Mouse (Mus musculus): ENCODE results near the gene Nell1. TPM values are rescaled to one million over a fixed set of nuclear protein-coding genes. Genes with fewer than 3 reads are reported as not detected.

The Nell1 gene
- total and polyA plus RNA-seq, 2 experiments from 2014 or later, result 56.9 to 68.7 TPM

DNA sequence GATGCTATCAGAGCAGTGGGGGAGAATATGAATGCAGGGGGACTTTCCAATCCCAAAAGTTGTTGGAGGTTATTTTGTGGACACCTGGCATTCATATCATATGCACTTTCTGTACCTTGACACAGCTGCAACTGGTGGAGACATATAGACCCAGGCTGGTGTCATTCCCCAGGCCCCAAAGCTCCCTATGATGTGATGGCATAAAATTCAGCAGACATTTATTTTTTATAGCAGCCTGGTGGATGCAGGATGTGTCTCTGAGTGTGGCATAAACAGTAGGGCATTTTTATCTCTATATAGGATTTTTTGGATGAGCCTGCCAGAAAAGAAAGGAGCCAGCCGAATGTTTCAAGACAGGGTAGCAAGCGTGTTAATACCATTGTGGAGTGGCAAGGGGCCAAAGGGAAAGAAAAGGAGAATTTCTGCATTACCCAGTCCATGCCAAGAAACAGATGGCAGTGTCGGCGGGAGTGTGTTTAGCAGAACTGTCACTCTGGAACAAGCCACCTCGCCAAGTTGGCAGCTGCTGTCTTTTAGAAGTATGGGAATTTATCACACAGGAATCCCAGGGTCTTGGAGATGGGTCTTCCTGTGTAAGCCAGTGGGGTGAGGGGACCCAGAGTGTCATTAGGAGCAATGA is 267.1 kb downstream of the Nell1 start:
- no peak; the same call in 1 of the 2 replicates for ATAC-seq (ENCODE audit: low FRiP score)

DNA sequence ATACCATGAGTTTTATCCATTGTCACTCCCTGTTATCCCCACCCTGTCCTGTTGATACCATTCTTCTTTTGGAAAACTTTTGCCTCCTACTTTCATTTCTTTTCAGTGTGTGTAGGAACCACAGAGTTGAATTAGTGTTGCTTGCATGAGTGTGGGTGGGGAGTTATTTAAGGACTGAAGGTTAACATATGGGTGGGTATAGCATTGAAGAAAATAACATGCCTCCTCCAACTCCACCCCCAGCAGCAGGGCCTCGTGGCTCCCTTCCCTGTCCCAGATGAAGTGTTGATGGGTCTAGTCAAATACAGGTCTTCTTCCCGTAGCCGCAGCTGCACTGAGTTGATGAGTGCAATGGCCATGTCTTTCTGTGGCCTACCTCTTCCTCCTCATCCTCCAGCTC is 278.5 kb downstream of the Nell1 start:
- ATAC-seq (ENCODE audit: low FRiP score) (no peak), DNase-seq (ENCODE audit: low spot score) (no peak)
- Histone ChIP-seq H3K4me2 (ENCODE audit: low read depth, low read length, poor library complexity, severe bottlenecking) (no peak overlapping the region), H3K4me3 (ENCODE audit: low read depth, low read length) (no peak overlapping the region), H3K36me3 (ENCODE audit: insufficient read depth, low read length) (no peaks in the 10 kb centered on the region), H3K27me3 (ENCODE audit: insufficient read depth, low read length) (no peaks in the 10 kb centered on the region), H3K9ac (replicated peaks; ENCODE audit: low read length, poor library complexity, severe bottlenecking) (no peak overlapping the region), H3K4me1 (ENCODE audit: insufficient read depth, low read length) (no peaks in the 10 kb centered on the region), H3K9me3 (ENCODE audit: low read length) (no peaks in the 10 kb centered on the region), H3K27ac (ENCODE audit: low read depth, low read length) (no peak overlapping the region)
- no peak for TF ChIP-seq CTCF (IDR thresholded peaks at IDR 0.05)
- 85% methylated on average over 3 of the region's 3 CpGs for WGBS

More for the DNA sequence above, 267.1 kb downstream of the Nell1 start:
- TF ChIP-seq CTCF (IDR thresholded peaks at IDR 0.05), result no peak
- Histone ChIP-seq H3K27ac (ENCODE audit: low read depth, low read length) (no peak overlapping the region), H3K9me3 (ENCODE audit: low read length) (no peaks in the 10 kb centered on the region), H3K9ac (replicated peaks; ENCODE audit: low read length, poor library complexity, severe bottlenecking) (no peak overlapping the region), H3K27me3 (ENCODE audit: insufficient read depth, low read length) (no peaks in the 10 kb centered on the region), H3K4me1 (ENCODE audit: insufficient read depth, low read length) (no peaks in the 10 kb centered on the region), H3K36me3 (ENCODE audit: insufficient read depth, low read length) (no peaks in the 10 kb centered on the region), H3K4me2 (ENCODE audit: low read depth, low read length, poor library complexity, severe bottlenecking) (no peak overlapping the region), H3K4me3 (ENCODE audit: low read depth, low read length) (no peak overlapping the region)
- peak; percentile 94 for DNase-seq (ENCODE audit: low spot score)
- 39% methylated on average over 5 of the region's 5 CpGs for WGBS

DNA sequence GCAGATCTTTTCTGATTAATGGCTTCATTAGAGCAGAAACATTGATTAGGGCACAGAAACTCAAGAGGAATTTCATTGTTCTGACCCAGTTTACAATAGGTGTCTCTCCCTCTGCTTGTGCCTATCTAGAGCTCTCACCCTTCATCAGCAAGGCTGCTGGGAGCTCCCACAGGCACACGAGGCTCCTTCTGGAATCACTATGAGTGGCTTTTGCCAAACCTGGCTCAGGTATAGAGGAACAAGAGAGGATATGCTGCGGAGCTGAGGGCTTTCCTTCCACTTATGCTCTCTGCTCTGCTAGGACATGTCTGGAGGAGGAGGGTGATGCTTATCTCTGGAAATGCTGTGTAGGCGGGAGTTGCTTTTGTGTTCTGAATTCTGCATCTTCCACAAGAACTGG is 285.4 kb downstream of the Nell1 start:
- ATAC-seq (ENCODE audit: low FRiP score), result no peak

DNA sequence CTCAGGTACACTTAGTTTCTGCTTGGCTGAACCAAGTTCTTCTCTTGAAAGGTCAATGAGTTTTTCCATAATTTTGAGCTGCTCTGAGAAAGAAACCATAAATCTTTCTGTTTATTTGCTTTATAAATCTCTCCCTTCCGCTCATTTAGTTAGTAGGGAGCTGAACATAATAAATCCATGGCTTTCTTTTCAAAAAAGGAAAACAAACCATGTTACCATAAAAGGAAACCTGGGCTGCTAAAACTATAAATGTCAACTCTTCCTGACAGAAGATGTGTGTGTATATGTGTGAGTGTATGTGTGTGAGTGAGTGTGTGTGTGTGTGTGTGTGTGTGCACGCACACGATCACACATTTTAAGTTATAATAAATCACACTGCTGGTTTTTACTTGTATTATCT is 320.8 kb downstream of the Nell1 start:
- no peak for ATAC-seq (ENCODE audit: low FRiP score)
- Histone ChIP-seq H3K9me3 (ENCODE audit: low read length) (no peaks in the 10 kb centered on the region), H3K4me1 (ENCODE audit: insufficient read depth, low read length) (no peaks in the 10 kb centered on the region)

More for the DNA sequence above, 285.4 kb downstream of the Nell1 start:
- TF ChIP-seq CTCF (IDR thresholded peaks at IDR 0.05), result no peak
- no peak overlapping the region for H3K4me2 ChIP-seq (ENCODE audit: low read depth, low read length, poor library complexity, severe bottlenecking)
- 69% methylated on average over 3 of the region's 3 CpGs for WGBS
- H3K9me3 ChIP-seq (ENCODE audit: low read length), result no peaks in the 10 kb centered on the region
- no peaks in the 10 kb centered on the region for H3K4me1 ChIP-seq (ENCODE audit: insufficient read depth, low read length)
- DNase-seq (ENCODE audit: low spot score), result no peak
- H3K9ac ChIP-seq (replicated peaks; ENCODE audit: low read length, poor library complexity, severe bottlenecking), result no peak overlapping the region
- H3K27me3 ChIP-seq (ENCODE audit: insufficient read depth, low read length), result no peaks in the 10 kb centered on the region
- H3K27ac ChIP-seq (ENCODE audit: low read depth, low read length), result no peak overlapping the region
- H3K36me3 ChIP-seq (ENCODE audit: insufficient read depth, low read length), result no peaks in the 10 kb centered on the region
- no peak overlapping the region for H3K4me3 ChIP-seq (ENCODE audit: low read depth, low read length)

DNA sequence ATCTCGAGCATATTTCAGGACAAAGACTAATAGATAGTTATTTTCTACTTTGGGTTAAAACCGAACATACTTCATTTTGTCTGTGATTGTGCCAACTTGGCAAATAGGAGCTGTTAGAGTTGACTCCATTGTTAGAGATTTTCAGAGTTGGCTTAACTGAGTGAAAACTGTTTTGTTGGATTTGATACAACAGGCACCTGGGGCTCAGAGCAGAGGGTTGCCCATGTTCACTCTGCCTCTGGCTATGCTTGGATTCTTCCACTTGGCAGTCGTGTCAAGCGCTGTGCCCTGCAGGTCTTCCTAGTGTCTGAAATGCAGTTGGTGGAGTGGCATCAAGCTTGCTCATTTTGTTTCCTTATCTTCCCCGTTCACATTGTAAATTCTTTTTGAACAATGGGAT is 363.6 kb downstream of the Nell1 start:
- no peaks in the 10 kb centered on the region for H3K4me1 ChIP-seq (ENCODE audit: insufficient read depth, low read length)
- no peaks in the 10 kb centered on the region for H3K27me3 ChIP-seq (ENCODE audit: insufficient read depth, low read length)
- no peaks in the 10 kb centered on the region for H3K9me3 ChIP-seq (ENCODE audit: low read length)
- H3K4me3 ChIP-seq (ENCODE audit: low read depth, low read length), result no peak overlapping the region
- H3K36me3 ChIP-seq (ENCODE audit: insufficient read depth, low read length), result no peaks in the 10 kb centered on the region
- ATAC-seq (ENCODE audit: low FRiP score) (no peak), DNase-seq (ENCODE audit: low spot score) (peak; percentile 31)
- H3K9ac ChIP-seq (replicated peaks; ENCODE audit: low read length, poor library complexity, severe bottlenecking), result no peak overlapping the region
- H3K27ac ChIP-seq (ENCODE audit: low read depth, low read length), result no peak overlapping the region
- TF ChIP-seq CTCF (IDR thresholded peaks at IDR 0.05), result no peak
- 67% methylated on average over 5 of the region's 5 CpGs for WGBS
- no peak overlapping the region for H3K4me2 ChIP-seq (ENCODE audit: low read depth, low read length, poor library complexity, severe bottlenecking)

More for the DNA sequence above, 320.8 kb downstream of the Nell1 start:
- no peak for TF ChIP-seq CTCF (IDR thresholded peaks at IDR 0.05)
- H3K36me3 ChIP-seq (ENCODE audit: insufficient read depth, low read length), result no peaks in the 10 kb centered on the region
- WGBS, result 94% methylated on average over 3 of the region's 3 CpGs
- H3K4me2 ChIP-seq (ENCODE audit: low read depth, low read length, poor library complexity, severe bottlenecking), result no peak overlapping the region
- DNase-seq (ENCODE audit: low spot score), result no peak
- no peak overlapping the region for H3K9ac ChIP-seq (replicated peaks; ENCODE audit: low read length, poor library complexity, severe bottlenecking)
- no peak overlapping the region for H3K27ac ChIP-seq (ENCODE audit: low read depth, low read length)
- H3K4me3 ChIP-seq (ENCODE audit: low read depth, low read length), result no peak overlapping the region
- H3K27me3 ChIP-seq (ENCODE audit: insufficient read depth, low read length), result no peaks in the 10 kb centered on the region

DNA sequence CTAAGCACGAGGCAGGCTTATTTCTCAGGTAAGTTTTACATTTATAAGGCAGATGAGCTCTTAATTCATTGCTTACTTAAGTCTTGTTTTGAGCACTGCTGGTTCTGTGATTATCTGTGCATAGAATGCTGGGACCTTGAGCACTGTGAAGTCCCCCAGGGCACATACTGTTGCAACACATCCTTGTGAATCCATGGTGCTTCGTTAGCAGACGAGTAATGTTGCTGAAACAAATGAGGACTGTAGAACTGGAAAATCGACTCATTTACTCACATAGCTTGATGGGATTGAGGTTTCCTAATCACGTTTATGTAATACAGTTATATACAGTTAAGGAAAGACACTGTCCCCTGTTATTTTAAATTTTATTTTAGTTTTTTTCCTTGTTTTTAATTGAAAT is 364.1 kb downstream of the Nell1 start:
- Histone ChIP-seq H3K4me1 (ENCODE audit: insufficient read depth, low read length) (no peaks in the 10 kb centered on the region), H3K27me3 (ENCODE audit: insufficient read depth, low read length) (no peaks in the 10 kb centered on the region), H3K9ac (replicated peaks; ENCODE audit: low read length, poor library complexity, severe bottlenecking) (no peak overlapping the region), H3K9me3 (ENCODE audit: low read length) (no peaks in the 10 kb centered on the region), H3K27ac (ENCODE audit: low read depth, low read length) (no peak overlapping the region), H3K4me2 (ENCODE audit: low read depth, low read length, poor library complexity, severe bottlenecking) (no peak overlapping the region), H3K36me3 (ENCODE audit: insufficient read depth, low read length) (no peaks in the 10 kb centered on the region), H3K4me3 (ENCODE audit: low read depth, low read length) (no peak overlapping the region)
- DNase-seq (ENCODE audit: low spot score) (no peak), ATAC-seq (ENCODE audit: low FRiP score) (no peak)
- no peak for TF ChIP-seq CTCF (IDR thresholded peaks at IDR 0.05)
- 64% methylated on average over 5 of the region's 5 CpGs for WGBS
